Mouse (Mus musculus): Measurements from ENCODE around the gene Alox12b. TPM values are rescaled to one million over a fixed set of nuclear protein-coding genes. Genes with fewer than 3 reads are reported as not detected.

The Alox12b gene
- polyA plus RNA-seq, 1 experiment from 2014 or later, result not detected

DNA sequence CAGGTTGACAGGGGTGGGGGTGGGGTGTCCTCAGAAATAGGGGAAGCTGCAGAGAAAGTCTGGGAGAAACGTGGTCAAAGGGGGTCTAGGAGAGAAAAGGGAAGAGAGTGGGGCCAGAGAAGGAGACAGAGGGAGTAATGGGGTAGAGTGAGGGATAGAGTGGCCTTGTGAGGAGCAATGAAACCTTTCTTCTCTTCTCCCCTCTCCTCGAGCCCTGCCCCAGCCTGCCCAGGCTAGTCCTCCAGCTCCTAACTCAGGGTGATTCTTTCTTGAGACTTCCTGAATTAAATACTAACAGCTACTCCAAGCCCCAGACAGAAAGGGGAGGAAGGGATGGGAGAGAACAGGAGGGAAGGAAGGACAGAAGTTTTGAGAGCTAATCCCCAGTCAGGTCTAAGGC is 61.9 kb downstream of the Alox12b start:
- DNase-seq (ENCODE audit: low spot score) (no peak), ATAC-seq (no peak)
- Histone ChIP-seq H3K27ac (ENCODE audit: low read length) (no peak overlapping the region), H3K9me3 (ENCODE audit: low read length) (no peaks in the 10 kb centered on the region), H3K27me3 (replicated peaks; ENCODE audit: insufficient read depth, low read length) (no peaks in the 10 kb centered on the region), H3K36me3 (ENCODE audit: insufficient read depth, low read length) (no peaks in the 10 kb centered on the region), H3K9ac (replicated peaks; ENCODE audit: low read depth) (no peak overlapping the region), H3K4me3 (ENCODE audit: low read depth, low read length) (no peak overlapping the region), H3K4me1 (ENCODE audit: insufficient read depth, low read depth, low read length) (no peaks in the 10 kb centered on the region), H3K4me2 (replicated peaks; ENCODE audit: low read depth, low read length) (no peak overlapping the region)
- no peak for TF ChIP-seq EP300 (IDR thresholded peaks at IDR 0.05)
- WGBS, result 22% methylated on average over 2 of the region's 2 CpGs

Other genes with a start within 250 kb of the Alox12b start
- not detected in 2 replicates for gene Odf4, start 229.9 kb upstream of the Alox12b start, polyA plus RNA-seq (2015; fragmentation: Nextera tagmentation; extraction: Ambion mirVana)
- gene Arhgef15, start 199.5 kb upstream of the Alox12b start, polyA plus RNA-seq (2015; fragmentation: Nextera tagmentation; extraction: Ambion mirVana), result 24.2 and 30.7 TPM in 2 replicates
- 4.3 and 5.5 TPM in 2 replicates for gene Slc25a35, start 188.9 kb upstream of the Alox12b start, polyA plus RNA-seq (2015; fragmentation: Nextera tagmentation; extraction: Ambion mirVana)
- 16.0 and 18.3 TPM in 2 replicates for gene Rangrf, start 181.8 kb upstream of the Alox12b start, polyA plus RNA-seq (2015; fragmentation: Nextera tagmentation; extraction: Ambion mirVana)
- gene Pfas, start 148.5 kb upstream of the Alox12b start, polyA plus RNA-seq (2015; fragmentation: Nextera tagmentation; extraction: Ambion mirVana), result 7.0 and 9.0 TPM in 2 replicates
- gene Ctc1, start 141.1 kb upstream of the Alox12b start, polyA plus RNA-seq (2015; fragmentation: Nextera tagmentation; extraction: Ambion mirVana), result 12.2 and 12.3 TPM in 2 replicates
- gene Aurkb, start 111.3 kb upstream of the Alox12b start, polyA plus RNA-seq (2015; fragmentation: Nextera tagmentation; extraction: Ambion mirVana), result 6.5 and 9.1 TPM in 2 replicates
- 20.1 and 21.9 TPM in 2 replicates for gene Borcs6, start 97.3 kb upstream of the Alox12b start, polyA plus RNA-seq (2015; fragmentation: Nextera tagmentation; extraction: Ambion mirVana)
- 62.9 and 70.0 TPM in 2 replicates for gene Tmem107, start 86.2 kb upstream of the Alox12b start, polyA plus RNA-seq (2015; fragmentation: Nextera tagmentation; extraction: Ambion mirVana)
- gene Vamp2, start 68.5 kb upstream of the Alox12b start, polyA plus RNA-seq (2015; fragmentation: Nextera tagmentation; extraction: Ambion mirVana), result 45.0 and 50.6 TPM in 2 replicates
- gene Per1, start 61.8 kb upstream of the Alox12b start, polyA plus RNA-seq (2015; fragmentation: Nextera tagmentation; extraction: Ambion mirVana), result 16.6 and 30.0 TPM in 2 replicates
- 0.38 and 0.49 TPM in 2 replicates for gene Hes7, start 36.6 kb upstream of the Alox12b start, polyA plus RNA-seq (2015; fragmentation: Nextera tagmentation; extraction: Ambion mirVana)
- gene 9130213A22Rik, start 34.4 kb upstream of the Alox12b start, polyA plus RNA-seq (2015; fragmentation: Nextera tagmentation; extraction: Ambion mirVana), result 0.42 and 0.50 TPM in 2 replicates
- gene Aloxe3, start 31.1 kb upstream of the Alox12b start, polyA plus RNA-seq (2015; fragmentation: Nextera tagmentation; extraction: Ambion mirVana), result 0.13 and 0.44 TPM in 2 replicates
- 0.04 and 0.08 TPM in 2 replicates for gene Alox8, start 40.9 kb downstream of the Alox12b start, polyA plus RNA-seq (2015; fragmentation: Nextera tagmentation; extraction: Ambion mirVana)
- 0.04 TPM in 1 of 2 replicates, not detected in the other for gene Gucy2e, start 80.0 kb downstream of the Alox12b start, polyA plus RNA-seq (2015; fragmentation: Nextera tagmentation; extraction: Ambion mirVana)
- 5.0 and 5.5 TPM in 2 replicates for gene Cntrob, start 166.8 kb downstream of the Alox12b start, polyA plus RNA-seq (2015; fragmentation: Nextera tagmentation; extraction: Ambion mirVana)
- gene Trappc1, start 167.0 kb downstream of the Alox12b start, polyA plus RNA-seq (2015; fragmentation: Nextera tagmentation; extraction: Ambion mirVana), result 109 TPM in 2 replicates
- 0.86 and 0.93 TPM in 2 replicates for gene Kcnab3, start 169.3 kb downstream of the Alox12b start, polyA plus RNA-seq (2015; fragmentation: Nextera tagmentation; extraction: Ambion mirVana)
- 5.7 and 6.6 TPM in 2 replicates for gene Rnf227, start 183.5 kb downstream of the Alox12b start, polyA plus RNA-seq (2015; fragmentation: Nextera tagmentation; extraction: Ambion mirVana)
- 29.9 and 38.4 TPM in 2 replicates for gene Chd3, start 212.4 kb downstream of the Alox12b start, polyA plus RNA-seq (2015; fragmentation: Nextera tagmentation; extraction: Ambion mirVana)
- 126 and 142 TPM in 2 replicates for gene Naa38, start 238.5 kb downstream of the Alox12b start, polyA plus RNA-seq (2015; fragmentation: Nextera tagmentation; extraction: Ambion mirVana)
- gene Cyb5d1, start 238.6 kb downstream of the Alox12b start, polyA plus RNA-seq (2015; fragmentation: Nextera tagmentation; extraction: Ambion mirVana), result 16.3 and 16.5 TPM in 2 replicates
- gene Tmem88, start 241.2 kb downstream of the Alox12b start, polyA plus RNA-seq (2015; fragmentation: Nextera tagmentation; extraction: Ambion mirVana), result 96.5 and 101 TPM in 2 replicates

All from lung, postnatal 0 days (tissue).